Mouse (Mus musculus) urinary bladder, adult 18-20 months (tissue): ENCODE results near the gene Ccr1.

Experiments used
- DNase-seq, 2 experiments: peaks; one replicate each; pipeline ENCODE4 v3.0.0; 2022; ENCODE audit warnings: low spot score in 2 of 2, mixed read lengths in 2 of 2

Gene Ccr1

GRCm38 (mm10) chr9:123956892-123957291, 11.6 kb downstream of the Ccr1 start:
- no peak for DNase-seq

GRCm38 (mm10) chr9:123953551-123953950, 14.9 kb downstream of the Ccr1 start:
- DNase-seq: no peak

- DNase-seq: no peak
Observed at GRCm38 (mm10) chr9:123951176-123951575, 17.3 kb downstream of the Ccr1 start.

GRCm38 (mm10) chr9:123949432-123949831, 19.1 kb downstream of the Ccr1 start:
- no peak for DNase-seq

- no peak for DNase-seq
Observed at GRCm38 (mm10) chr9:123947815-123948214, 20.7 kb downstream of the Ccr1 start.

GRCm38 (mm10) chr9:123942025-123942424, 26.5 kb downstream of the Ccr1 start:
- DNase-seq: no peak

GRCm38 (mm10) chr9:123941316-123941715, 27.2 kb downstream of the Ccr1 start:
- DNase-seq: no peak

GRCm38 (mm10) chr9:123940628-123941027, 27.9 kb downstream of the Ccr1 start:
- DNase-seq: no peak

GRCm38 (mm10) chr9:123940168-123940567, 28.3 kb downstream of the Ccr1 start:
- no peak for DNase-seq

- DNase-seq: no peak
Observed at GRCm38 (mm10) chr9:123937989-123938388, 30.5 kb downstream of the Ccr1 start.

- DNase-seq: peak in 1 of 2 experiments; percentile 10
Observed at GRCm38 (mm10) chr9:123936604-123937280, 31.8 kb downstream of the Ccr1 start.

GRCm38 (mm10) chr9:123935776-123936175, 32.7 kb downstream of the Ccr1 start:
- DNase-seq: no peak

- no peak for DNase-seq
Observed at GRCm38 (mm10) chr9:123935346-123935745, 33.1 kb downstream of the Ccr1 start.

GRCm38 (mm10) chr9:123933716-123934445, 34.6 kb downstream of the Ccr1 start:
- no peak for DNase-seq

GRCm38 (mm10) chr9:123932911-123933675, 35.4 kb downstream of the Ccr1 start:
- no peak for DNase-seq

- DNase-seq: no peak
Observed at GRCm38 (mm10) chr9:123931761-123932700, 36.5 kb downstream of the Ccr1 start.

- DNase-seq: peak; percentile 10 to 13
Observed at GRCm38 (mm10) chr9:123930926-123931325, 37.6 kb downstream of the Ccr1 start.

- no peak for DNase-seq
Observed at GRCm38 (mm10) chr9:123930476-123930875, 38.0 kb downstream of the Ccr1 start.

GRCm38 (mm10) chr9:123929936-123930335, 38.6 kb downstream of the Ccr1 start:
- DNase-seq: no peak

GRCm38 (mm10) chr9:123928759-123929246, 39.7 kb downstream of the Ccr1 start:
- no peak for DNase-seq

- no peak for DNase-seq
Observed at GRCm38 (mm10) chr9:123928118-123928758, 40.3 kb downstream of the Ccr1 start.
